Mouse (Mus musculus) ES-E14 (cell line): ENCODE measurements around the gene 1810055G02Rik. TPM values are rescaled to one million over a fixed set of nuclear protein-coding genes. Genes with fewer than 3 reads are reported as not detected.
A peak's percentile ranks its signal among the peaks of the same experiment; 100 is the strongest.

Experiments used
- DNase-seq: peaks from one replicate; pipeline ENCODE4 v3.0.0-alpha.2; 2013; ENCODE audit warnings: low read depth, low spot score
- H3K27ac ChIP-seq: 2 replicates; pipeline ENCODE4 v1.5.1; 2012; ENCODE audit warnings: low read depth, mild to moderate bottlenecking, low read length, moderate library complexity, mixed read lengths; ENCODE audit not compliant: poor library complexity, insufficient read depth, severe bottlenecking
- H3K36me3 ChIP-seq: 2 replicates; pipeline ENCODE4 v1.6.1; 2012; ENCODE audit warnings: mild to moderate bottlenecking, low read length, moderate library complexity, mixed read lengths; ENCODE audit not compliant: control insufficient read depth, poor library complexity, insufficient read depth, severe bottlenecking
- H3K4me1 ChIP-seq, 2 experiments: fragments of 150-350 bp in 1 of 2; sonication (generic) in 1 of 2; 2 replicates each; pipeline ENCODE4 v1.6.1; 2012; ENCODE audit warnings: low read length in 2 of 2, mild to moderate bottlenecking in 1 of 2, mixed read lengths in 1 of 2; ENCODE audit not compliant: control insufficient read depth in 2 of 2, insufficient read depth in 2 of 2, poor library complexity in 1 of 2
- H3K4me3 ChIP-seq, 2 experiments: fragments of 150-350 bp in 1 of 2; sonication (generic) in 1 of 2; 2 replicates each; pipeline ENCODE4 v1.5.1; 2012; ENCODE audit warnings: low read length in 2 of 2, low read depth in 1 of 2, mild to moderate bottlenecking in 1 of 2, mixed read lengths in 1 of 2; ENCODE audit not compliant: insufficient read depth in 1 of 2, poor library complexity in 1 of 2, severe bottlenecking in 1 of 2
- H3K9ac ChIP-seq: 2 replicates; pipeline ENCODE4 v1.6.1; 2012; ENCODE audit warnings: low read depth, mild to moderate bottlenecking, low read length, mixed read lengths; ENCODE audit not compliant: poor library complexity, insufficient read depth, severe bottlenecking
- H3K9me3 ChIP-seq: fragments of 150-350 bp; sonication (generic); 2 replicates; pipeline ENCODE4 v1.6.1; 2012; ENCODE audit warnings: low read depth, mild to moderate bottlenecking, low read length; ENCODE audit not compliant: control insufficient read depth, insufficient read depth
- CHD2 ChIP-seq: IDR thresholded peaks from 2 replicates; pipeline ENCODE4 v1.6.1; 2014; ENCODE audit warnings: mild to moderate bottlenecking, low read depth, low read length, inconsistent platforms
- HCFC1 ChIP-seq: IDR thresholded peaks from 2 replicates; pipeline ENCODE4 v1.6.1; 2012; ENCODE audit warnings: low read length, inconsistent platforms, borderline replicate concordance; ENCODE audit not compliant: insufficient read depth
- MAFK ChIP-seq: IDR thresholded peaks from 2 replicates; pipeline ENCODE4 v1.6.1; 2014; ENCODE audit warnings: mild to moderate bottlenecking, low read depth, low read length, inconsistent platforms; ENCODE audit not compliant: insufficient read depth
- ZC3H11A ChIP-seq: IDR thresholded peaks from 2 replicates; pipeline ENCODE4 v1.6.1; 2012; ENCODE audit warnings: low read depth, mild to moderate bottlenecking, inconsistent platforms, low read length, borderline replicate concordance
- ZNF384 ChIP-seq: IDR thresholded peaks from 2 replicates; pipeline ENCODE4 v1.6.1; 2012; ENCODE audit warnings: low read depth, low read length, inconsistent platforms
- in situ Hi-C, 2 experiments: fragments of 600-800 bp; cut with MboI; formaldehyde crosslinking; loops; one replicate each; pipeline ENCODE4 v1.15.1; 2025; ENCODE audit warnings: low sequenced_read_pairs in 2 of 2, inconsistent platforms in 1 of 2; ENCODE audit not compliant: unreplicated experiment in 2 of 2
- total RNA-seq: library from RNA; depleted of rRNA; stranded (reverse); fragments of 300-350 nt; gene quantifications from 2 replicates; pipeline ENCODE4 v1.2.3, GENCODE M21; 2012

The 1810055G02Rik gene
- total RNA-seq, 1 experiment: 31.4 TPM

- no peak for TF ChIP-seq MAFK
- peaks cover 0 to 2% of the 10 kb centered on the region in 2 experiments; a peak in 2 of 4 replicates for H3K4me1 ChIP-seq
- no peak overlapping the region for H3K9ac ChIP-seq
- no peak overlapping the region for H3K27ac ChIP-seq
- in situ Hi-C loops: no loop called here
- H3K9me3 ChIP-seq: no peaks in the 10 kb centered on the region
- DNase-seq: no peak
- H3K36me3 ChIP-seq: no peaks in the 10 kb centered on the region
- H3K4me3 ChIP-seq: no peak overlapping the region
These were observed 31.6 kb downstream of the 1810055G02Rik start for GRCm38 (mm10) chr19:3739650-3740049.

GRCm38 (mm10) chr19:3742716-3743115 is 34.6 kb downstream of the 1810055G02Rik start:
- Histone ChIP-seq H3K9me3 (no peaks in the 10 kb centered on the region), H3K36me3 (no peaks in the 10 kb centered on the region), H3K4me3 (no peak overlapping the region), H3K27ac (no peak overlapping the region), H3K4me1 (peaks cover 0 to 2% of the 10 kb centered on the region in 2 experiments; a peak in 2 of 4 replicates), H3K9ac (no peak overlapping the region)
- TF ChIP-seq MAFK (no peak), ZNF384 (no peak), HCFC1 (no peak), ZC3H11A (no peak), CHD2 (no peak)
- no peak for DNase-seq
- in situ Hi-C loops: no loop called here

- in situ Hi-C loops: no loop called here
- H3K4me3 ChIP-seq: no peak overlapping the region
- H3K27ac ChIP-seq: no peak overlapping the region; the same call in 1 of the 2 replicates
- DNase-seq: no peak
- H3K9me3 ChIP-seq: no peaks in the 10 kb centered on the region
- H3K9ac ChIP-seq: no peak overlapping the region
- peaks cover 0 to 2% of the 10 kb centered on the region in 2 experiments; a peak in 2 of 4 replicates for H3K4me1 ChIP-seq
- H3K36me3 ChIP-seq: no peaks in the 10 kb centered on the region
- TF ChIP-seq ZNF384 (no peak), ZC3H11A (no peak), HCFC1 (no peak), CHD2 (no peak), MAFK (no peak)
These were observed 35.3 kb downstream of the 1810055G02Rik start for GRCm38 (mm10) chr19:3743362-3743761.

GRCm38 (mm10) chr19:3743851-3744512 is 35.9 kb downstream of the 1810055G02Rik start:
- Histone ChIP-seq H3K9ac (peak overlapping the region; percentile 50; the same call in 1 of the 2 replicates), H3K27ac (no peak overlapping the region), H3K36me3 (no peaks in the 10 kb centered on the region), H3K4me1 (peaks cover 0 to 2% of the 10 kb centered on the region in 2 experiments; a peak in 2 of 4 replicates), H3K4me3 (peak overlapping the region; percentile 45 to 53; a peak in 3 of 4 replicates), H3K9me3 (no peaks in the 10 kb centered on the region)
- DNase-seq: peak; percentile 51
- no peak for TF ChIP-seq ZNF384
- no peak for TF ChIP-seq HCFC1
- TF ChIP-seq ZC3H11A: no peak
- no peak for TF ChIP-seq CHD2
- TF ChIP-seq MAFK: no peak
- in situ Hi-C loops: no loop called here
